ENCODE assay signal across 23 mouse cellular contexts in the genomic region with DNA sequence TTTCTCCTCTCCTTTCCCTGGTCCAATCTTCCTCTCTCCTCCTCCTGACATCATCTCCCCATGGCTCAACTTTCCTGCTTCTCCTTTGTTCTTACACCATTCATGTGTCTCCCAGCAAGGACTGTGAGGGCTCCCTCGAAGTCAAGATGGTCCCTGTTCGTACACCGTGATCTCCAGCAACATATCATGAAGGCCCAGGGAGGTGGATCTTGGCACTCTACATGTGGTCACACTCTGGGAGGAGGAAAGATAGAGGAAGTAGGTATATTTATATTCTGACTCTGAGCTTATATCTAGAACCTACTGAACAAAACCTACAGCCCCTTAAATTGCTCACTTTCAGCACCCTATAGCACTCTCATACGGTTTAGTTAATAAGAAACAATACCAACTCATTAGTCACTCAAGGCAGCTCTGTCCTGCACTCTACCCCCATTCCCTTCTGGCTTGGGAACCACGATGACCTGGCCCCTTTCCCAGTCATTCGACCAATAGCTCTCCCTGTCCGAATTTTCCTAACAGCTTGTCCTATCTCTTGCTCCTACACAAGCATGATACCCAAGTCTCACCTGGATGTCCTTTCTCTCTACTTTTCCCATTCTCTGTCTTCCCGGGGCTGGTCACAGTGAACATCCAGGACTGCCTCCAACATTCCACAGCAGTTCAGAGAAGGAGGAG. TPM values are rescaled to one million over a fixed set of nuclear protein-coding genes. Genes with fewer than 3 reads are reported as not detected.
A peak's percentile ranks its signal among the peaks of the same experiment; 100 is the strongest.
DNase-seq lines count a peak whose midpoint lies in the region; ATAC-seq and TF ChIP-seq lines count a peak whose summit lies in the region.
"Had no signal": no experiment of that assay in that cellular context is flagged by ENCODE, and none has a peak within 500 bp of the region (broad histone marks: within the 10 kb centered on the region; RNA-seq: fewer than 3 reads in every experiment).

No protein-coding gene starts in this region.

- H3K4me1 ChIP-seq in liver, adult 2 months (ENCODE audit: control insufficient read depth, insufficient read depth, low read length): no peaks in the 10 kb centered on the region
- H3K4me1 ChIP-seq in hindbrain, embryonic 12.5 days: no peaks in the 10 kb centered on the region

- H3K9ac ChIP-seq in liver, adult 2 months (ENCODE audit: low read depth, low read length): no peak overlapping the region
- no peak overlapping the region for H3K9ac ChIP-seq in hindbrain, embryonic 12.5 days
- H3K9ac ChIP-seq: embryonic facial prominence, embryonic 13.5 days; heart, embryonic 12.5 days; hindbrain, embryonic 14.5 days had no signal

- no peak for TF ChIP-seq CTCF in liver, adult 2 months (IDR thresholded peaks at IDR 0.05; ENCODE audit: low read depth, low read length)

- no peak for ATAC-seq in hindbrain, embryonic 12.5 days (ENCODE audit: low FRiP score)
- ATAC-seq: forebrain, embryonic 16.5 days; intestine, embryonic 16.5 days; lung, postnatal 0 days had no signal

- no peaks in the 10 kb centered on the region for H3K79me2 ChIP-seq in liver, adult 2 months (ENCODE audit: control insufficient read depth, insufficient read depth, low read length)

- H3K9me3 ChIP-seq in hindbrain, embryonic 12.5 days (replicated peaks): no peaks in the 10 kb centered on the region
- H3K9me3 ChIP-seq: embryonic facial prominence, embryonic 13.5 days; megakaryocyte, embryonic 14.5 days had no signal

- no peaks in the 10 kb centered on the region for H3K36me3 ChIP-seq in liver, adult 2 months (ENCODE audit: control insufficient read depth, insufficient read depth, low read length)
- no peaks in the 10 kb centered on the region for H3K36me3 ChIP-seq in hindbrain, embryonic 12.5 days
- H3K36me3 ChIP-seq: embryonic facial prominence, embryonic 13.5 days; heart, embryonic 12.5 days had no signal

- WGBS in liver, adult 2 months: 80% methylated on average over 8 of the region's 8 CpGs
- 87% methylated on average over 8 of the region's 8 CpGs for WGBS in hindbrain, embryonic 12.5 days

- DNase-seq in adrenal gland, postnatal 14 days: peak; percentile 42
- no peak for DNase-seq in adrenal gland, postnatal 25 days
- peak; percentile 48 for DNase-seq in liver, adult 2 months (ENCODE audit: extremely low read depth, low read depth, low spot score)
- no peak for DNase-seq in liver
- DNase-seq in kidney, postnatal 10 days: peak; percentile 13
- DNase-seq in retina, postnatal 1 day: no peak
- DNase-seq in lung, postnatal 25 days (ENCODE audit: low spot score): no peak
- DNase-seq: adrenal gland, adult 2 months; gastrocnemius, postnatal 36 days; heart, postnatal 14 days; midbrain, embryonic 14.5 days; right cerebral cortex, postnatal 4 days; thymus, postnatal 25 days had no signal

- H3K4me2 ChIP-seq in hindbrain, embryonic 12.5 days (replicated peaks): no peak overlapping the region
- H3K4me2 ChIP-seq: embryonic facial prominence, embryonic 13.5 days; heart, embryonic 12.5 days; hindbrain, embryonic 14.5 days had no signal

- no peak for TF ChIP-seq POLR2A in liver, adult 2 months (IDR thresholded peaks at IDR 0.05; ENCODE audit: extremely low read depth, insufficient read depth, low read length)

- H3K27me3 ChIP-seq in liver, adult 2 months (ENCODE audit: control insufficient read depth, insufficient read depth, low read length): no peaks in the 10 kb centered on the region
- H3K27me3 ChIP-seq in hindbrain, embryonic 12.5 days: no peaks in the 10 kb centered on the region
- H3K27me3 ChIP-seq: CH12.LX; embryonic facial prominence, embryonic 13.5 days; heart, embryonic 12.5 days had no signal

- no peak overlapping the region for H3K27ac ChIP-seq in liver, adult 2 months (replicated peaks; ENCODE audit: insufficient read depth, low read depth, low read length)
- no peak overlapping the region for H3K27ac ChIP-seq in hindbrain, embryonic 12.5 days
- H3K27ac ChIP-seq: embryonic facial prominence, embryonic 13.5 days; hindbrain, embryonic 14.5 days had no signal

- no peak overlapping the region for H3K4me3 ChIP-seq in liver, adult 2 months (ENCODE audit: insufficient read depth, low read depth, low read length)
- H3K4me3 ChIP-seq in hindbrain, embryonic 12.5 days: no peak overlapping the region
- H3K4me3 ChIP-seq: embryonic facial prominence, embryonic 13.5 days; heart, embryonic 12.5 days; megakaryocyte, embryonic 14.5 days had no signal

RNA-seq across cellular contexts. Expression of gene Lbh, which starts 44.0 kb away (rescaled TPM):
- total RNA-seq in adrenal gland, postnatal 14 days (2021): 41.7 and 53.4 TPM in 2 replicates
- 24.9 and 26.2 TPM in 2 replicates for total RNA-seq in adrenal gland, postnatal 25 days (2021)
- 3.6 and 5.1 TPM in 2 replicates for total RNA-seq in liver, adult 2 months (2014; rRNA removed)
- polyA plus RNA-seq in liver, adult 2 months (2012; rRNA removed): 9.6 and 9.8 TPM in 2 replicates
- polyA plus RNA-seq in hindbrain, embryonic 12.5 days (2016; fragmentation: Nextera tagmentation; extraction: Ambion mirVana): 4.3 and 4.4 TPM in 2 replicates
- total RNA-seq: MEL had no signal

Comparison
In these comparisons a context has a peak if more than half of its experiments do, and no peak if none do; other contexts are left out.
1. DNase-seq: peak in adrenal gland, postnatal 14 days (single experiment), liver, adult 2 months (single experiment) and kidney, postnatal 10 days (single experiment); none in adrenal gland, postnatal 25 days (single experiment), liver (single experiment), retina, postnatal 1 day (single experiment) and lung, postnatal 25 days (single experiment).